Mouse (Mus musculus) lung, postnatal 4 days (tissue): ENCODE measurements around the gene Cmip.
A peak's percentile ranks its signal among the peaks of the same experiment; 100 is the strongest.
"Not testable (repeated sequence)": the region's sequence is repeated elsewhere in the genome, so short reads cannot be mapped to it uniquely, and the experiment has no call there.

Experiments used
- DNase-seq, 2 experiments: peaks; one replicate each; pipeline ENCODE4 v3.0.0; 2021

Gene Cmip

GRCm38 (mm10) chr8:117387642-117388041, 130.8 kb downstream of the Cmip start:
- DNase-seq = peak in 1 of 2 experiments; percentile 68

GRCm38 (mm10) chr8:117388370-117388769, 131.5 kb downstream of the Cmip start:
- peak in 1 of 2 experiments; percentile 58 for DNase-seq

GRCm38 (mm10) chr8:117393853-117394252, 137.0 kb downstream of the Cmip start:
- DNase-seq = no peak

- DNase-seq = peak; percentile 40 to 64
These were observed 138.2 kb downstream of the Cmip start for GRCm38 (mm10) chr8:117395055-117395454.

GRCm38 (mm10) chr8:117396884-117397283, 140.0 kb downstream of the Cmip start:
- DNase-seq = no peak

- DNase-seq = no peak
These were observed 140.9 kb downstream of the Cmip start for GRCm38 (mm10) chr8:117397751-117398150.

- no peak for DNase-seq
These were observed 142.4 kb downstream of the Cmip start for GRCm38 (mm10) chr8:117399229-117399628.

- DNase-seq = no peak
These were observed 144.0 kb downstream of the Cmip start for GRCm38 (mm10) chr8:117400820-117401219.

- no peak for DNase-seq
These were observed 145.0 kb downstream of the Cmip start for GRCm38 (mm10) chr8:117401880-117402279.

GRCm38 (mm10) chr8:117402911-117403704, 146.2 kb downstream of the Cmip start:
- DNase-seq = no peak

- DNase-seq = no peak
These were observed 147.0 kb downstream of the Cmip start for GRCm38 (mm10) chr8:117403705-117404476.

- no peak for DNase-seq
These were observed 149.2 kb downstream of the Cmip start for GRCm38 (mm10) chr8:117406081-117406480.

- DNase-seq = no peak
These were observed 151.8 kb downstream of the Cmip start for GRCm38 (mm10) chr8:117408634-117409033.

GRCm38 (mm10) chr8:117409056-117409455, 152.2 kb downstream of the Cmip start:
- no peak for DNase-seq

- peak; percentile 62 to 76 for DNase-seq
These were observed 153.5 kb downstream of the Cmip start for GRCm38 (mm10) chr8:117410391-117410790.

- DNase-seq = no peak
These were observed 154.0 kb downstream of the Cmip start for GRCm38 (mm10) chr8:117410901-117411300.

- DNase-seq = no peak
These were observed 155.4 kb downstream of the Cmip start for GRCm38 (mm10) chr8:117412232-117412631.

GRCm38 (mm10) chr8:117417830-117418229, 161.0 kb downstream of the Cmip start:
- no peak for DNase-seq

GRCm38 (mm10) chr8:117420841-117421534, 164.1 kb downstream of the Cmip start:
- DNase-seq = peak; percentile 41 to 68

GRCm38 (mm10) chr8:117421838-117422237, 165.0 kb downstream of the Cmip start:
- DNase-seq = no peak

GRCm38 (mm10) chr8:117422343-117422742, 165.5 kb downstream of the Cmip start:
- DNase-seq = no peak

GRCm38 (mm10) chr8:117423029-117423428, 166.2 kb downstream of the Cmip start:
- DNase-seq = peak; percentile 15 to 57

GRCm38 (mm10) chr8:117427816-117428215, 171.0 kb downstream of the Cmip start:
- DNase-seq = not testable (repeated sequence)
